Mouse (Mus musculus) neural tube, embryonic 13.5 days (tissue): ENCODE results near the gene Pcnx2. TPM values are rescaled to one million over a fixed set of nuclear protein-coding genes. Genes with fewer than 3 reads are reported as not detected.

ENCODE experiments used
- ATAC-seq: fragments of 200-750 bp; cut with Nextera tagmentation; 2 replicates; pipeline ENCODE4 v1.8.0; 2017; ENCODE audit warnings: low read depth, mild to moderate bottlenecking, moderate TSS enrichment, moderate library complexity
- H3K27ac ChIP-seq: fragments of 300-500 bp; sonication (generic); replicated peaks from 2 replicates; pipeline ENCODE4 v1.5.1; 2015; ENCODE audit warnings: moderate library complexity, mild to moderate bottlenecking, inconsistent platforms
- H3K27me3 ChIP-seq: fragments of 300-500 bp; sonication (generic); 2 replicates; pipeline ENCODE4 v1.6.1; 2015; ENCODE audit warnings: mild to moderate bottlenecking, inconsistent platforms
- H3K36me3 ChIP-seq: fragments of 300-500 bp; sonication (generic); 2 replicates; pipeline ENCODE4 v1.6.1; 2015; ENCODE audit warnings: mild to moderate bottlenecking, inconsistent platforms
- H3K4me1 ChIP-seq: fragments of 300-500 bp; sonication (generic); replicated peaks from 2 replicates; pipeline ENCODE4 v1.6.1; 2015; ENCODE audit warnings: inconsistent platforms
- H3K4me2 ChIP-seq: fragments of 300-500 bp; sonication (generic); 2 replicates; pipeline ENCODE4 v1.6.1; 2015; ENCODE audit warnings: inconsistent platforms, mild to moderate bottlenecking, moderate library complexity
- H3K4me3 ChIP-seq: fragments of 300-500 bp; sonication (generic); 2 replicates; pipeline ENCODE4 v1.5.1; 2015; ENCODE audit warnings: mild to moderate bottlenecking, inconsistent platforms
- H3K9ac ChIP-seq: fragments of 300-500 bp; sonication (generic); 2 replicates; pipeline ENCODE4 v1.6.1; 2015; ENCODE audit warnings: moderate library complexity, mild to moderate bottlenecking, inconsistent platforms
- H3K9me3 ChIP-seq: fragments of 300-500 bp; sonication (generic); 2 replicates; pipeline ENCODE4 v1.6.1; 2016; ENCODE audit warnings: inconsistent platforms
- WGBS: fragments of 180-500 bp; shearing (Covaris S2); methylation state at CpG from one replicate; pipeline ENCODE4 v1.1.7; 2015; 5-methylcytosine and 5-hydroxymethylcytosine counted together
- polyA plus RNA-seq: library from polyadenylated mRNA; unstranded; fragments of >200 nt; fragmentation: Nextera tagmentation; extraction: Ambion mirVana; gene quantifications from 2 replicates; pipeline ENCODE4 v1.2.1, GENCODE M21; 2015

The Pcnx2 gene
- 2.8 and 3.7 TPM in 2 replicates for polyA plus RNA-seq

GRCm38 (mm10) chr8:125897868-125898788 lies at the start of gene Pcnx2:
Gene Pcnx2 (minus strand): TSS chr8:125898317.
- Histone ChIP-seq H3K36me3 (no peaks in the 10 kb centered on the region), H3K4me3 (peak within 1 kb of the TSS; percentile 63), H3K9me3 (no peaks in the 10 kb centered on the region), H3K9ac (peak within 1 kb of the TSS; percentile 84), H3K4me2 (peak within 1 kb of the TSS; percentile 70), H3K27ac (peak within 1 kb of the TSS; percentile 52), H3K4me1 (peaks cover 22% of the 10 kb centered on the region), H3K27me3 (peaks cover 26% of the 10 kb centered on the region)
- ATAC-seq: peak; percentile 89
- WGBS: 6% methylated on average over 44 of the region's 44 CpGs

GRCm38 (mm10) chr8:125944511-125944910 lies 46.4 kb upstream of the Pcnx2 start:
- Histone ChIP-seq H3K27me3 (no peaks in the 10 kb centered on the region; the same call in 1 of the 2 replicates), H3K27ac (no peak overlapping the region), H3K9ac (no peak overlapping the region), H3K36me3 (no peaks in the 10 kb centered on the region), H3K4me1 (no peaks in the 10 kb centered on the region), H3K4me3 (no peak overlapping the region), H3K9me3 (no peaks in the 10 kb centered on the region), H3K4me2 (no peak overlapping the region)
- ATAC-seq: no peak
- WGBS: 91% methylated on average over 4 of the region's 4 CpGs

GRCm38 (mm10) chr8:125935649-125936048 lies 37.5 kb upstream of the Pcnx2 start:
- no peak for ATAC-seq
- H3K9ac ChIP-seq: no peak overlapping the region
- H3K27ac ChIP-seq: no peak overlapping the region
- no peaks in the 10 kb centered on the region for H3K36me3 ChIP-seq
- H3K4me1 ChIP-seq: no peaks in the 10 kb centered on the region
- no peak overlapping the region for H3K4me3 ChIP-seq
- H3K9me3 ChIP-seq: no peaks in the 10 kb centered on the region
- H3K27me3 ChIP-seq: no peaks in the 10 kb centered on the region
- 50% methylated on average over 9 of the region's 9 CpGs for WGBS
- no peak overlapping the region for H3K4me2 ChIP-seq

- Histone ChIP-seq H3K27ac (no peak overlapping the region), H3K4me3 (no peak overlapping the region), H3K9ac (no peak overlapping the region), H3K27me3 (no peaks in the 10 kb centered on the region), H3K9me3 (no peaks in the 10 kb centered on the region), H3K36me3 (no peaks in the 10 kb centered on the region), H3K4me1 (no peaks in the 10 kb centered on the region), H3K4me2 (no peak overlapping the region)
- ATAC-seq: no peak
- WGBS: 86% methylated on average over 6 of the region's 6 CpGs
Observed at GRCm38 (mm10) chr8:125931822-125932221, 33.7 kb upstream of the Pcnx2 start.

GRCm38 (mm10) chr8:125930276-125931046 lies 32.3 kb upstream of the Pcnx2 start:
- ATAC-seq: no peak
- Histone ChIP-seq H3K4me2 (no peak overlapping the region), H3K36me3 (no peaks in the 10 kb centered on the region), H3K4me3 (no peak overlapping the region), H3K9ac (no peak overlapping the region), H3K27ac (no peak overlapping the region), H3K27me3 (no peaks in the 10 kb centered on the region), H3K4me1 (no peaks in the 10 kb centered on the region), H3K9me3 (no peaks in the 10 kb centered on the region)
- WGBS: 86% methylated on average over 11 of the region's 11 CpGs

- no peak overlapping the region for H3K4me2 ChIP-seq
- 85% methylated on average over 4 of the region's 4 CpGs for WGBS
Observed at GRCm38 (mm10) chr8:125926636-125927035, 28.5 kb upstream of the Pcnx2 start.

GRCm38 (mm10) chr8:125922333-125922732 lies 24.2 kb upstream of the Pcnx2 start:
- 68% methylated on average over 3 of the region's 3 CpGs for WGBS
- H3K4me2 ChIP-seq: no peak overlapping the region
- no peak overlapping the region for H3K4me3 ChIP-seq
- ATAC-seq: no peak
- H3K36me3 ChIP-seq: no peaks in the 10 kb centered on the region
- no peak overlapping the region for H3K9ac ChIP-seq
- H3K4me1 ChIP-seq: no peaks in the 10 kb centered on the region
- no peaks in the 10 kb centered on the region for H3K9me3 ChIP-seq
- no peak overlapping the region for H3K27ac ChIP-seq
- 0 out of 2 replicates have a peak, but pooled peaks cover 7% of the 10 kb centered on the region for H3K27me3 ChIP-seq

More at GRCm38 (mm10) chr8:125926636-125927035, 28.5 kb upstream of the Pcnx2 start:
- Histone ChIP-seq H3K9ac (no peak overlapping the region), H3K4me1 (no peaks in the 10 kb centered on the region), H3K4me3 (no peak overlapping the region), H3K27me3 (no peaks in the 10 kb centered on the region), H3K27ac (no peak overlapping the region), H3K36me3 (no peaks in the 10 kb centered on the region), H3K9me3 (no peaks in the 10 kb centered on the region)
- ATAC-seq: no peak

GRCm38 (mm10) chr8:125920761-125921160 lies 22.6 kb upstream of the Pcnx2 start:
- H3K36me3 ChIP-seq: no peaks in the 10 kb centered on the region
- 77% methylated on average over 9 of the region's 9 CpGs for WGBS

GRCm38 (mm10) chr8:125920281-125920680 lies 22.2 kb upstream of the Pcnx2 start:
- Histone ChIP-seq H3K36me3 (no peaks in the 10 kb centered on the region), H3K27me3 (peaks cover 13% of the 10 kb centered on the region; the same call in 1 of the 2 replicates), H3K4me1 (no peaks in the 10 kb centered on the region), H3K27ac (no peak overlapping the region), H3K9me3 (no peaks in the 10 kb centered on the region), H3K4me3 (no peak overlapping the region), H3K4me2 (no peak overlapping the region), H3K9ac (no peak overlapping the region)
- 67% methylated on average over 10 of the region's 10 CpGs for WGBS
- ATAC-seq: 0 out of 2 replicates have a peak, but pooled peaks have one; percentile 36

More at GRCm38 (mm10) chr8:125920761-125921160, 22.6 kb upstream of the Pcnx2 start:
- H3K27ac ChIP-seq: no peak overlapping the region
- no peak for ATAC-seq
- H3K27me3 ChIP-seq: peaks cover 13% of the 10 kb centered on the region; the same call in 1 of the 2 replicates
- no peak overlapping the region for H3K4me3 ChIP-seq
- no peak overlapping the region for H3K4me2 ChIP-seq
- H3K9ac ChIP-seq: no peak overlapping the region
- no peaks in the 10 kb centered on the region for H3K9me3 ChIP-seq
- H3K4me1 ChIP-seq: no peaks in the 10 kb centered on the region

GRCm38 (mm10) chr8:125919560-125919959 lies 21.4 kb upstream of the Pcnx2 start:
- Histone ChIP-seq H3K4me3 (no peak overlapping the region), H3K4me2 (no peak overlapping the region), H3K36me3 (no peaks in the 10 kb centered on the region), H3K9ac (no peak overlapping the region), H3K4me1 (no peaks in the 10 kb centered on the region), H3K9me3 (no peaks in the 10 kb centered on the region), H3K27ac (no peak overlapping the region), H3K27me3 (peaks cover 17% of the 10 kb centered on the region; the same call in 1 of the 2 replicates)
- 18% methylated on average over 8 of the region's 8 CpGs for WGBS
- ATAC-seq: no peak

GRCm38 (mm10) chr8:125918719-125919118 lies 20.6 kb upstream of the Pcnx2 start:
- H3K4me3 ChIP-seq: no peak overlapping the region
- H3K9me3 ChIP-seq: no peaks in the 10 kb centered on the region
- no peaks in the 10 kb centered on the region for H3K36me3 ChIP-seq
- WGBS: 65% methylated on average over 2 of the region's 2 CpGs
- H3K27me3 ChIP-seq: peaks cover 23% of the 10 kb centered on the region
- no peak overlapping the region for H3K4me2 ChIP-seq
- H3K27ac ChIP-seq: no peak overlapping the region
- no peaks in the 10 kb centered on the region for H3K4me1 ChIP-seq
- ATAC-seq: no peak
- no peak overlapping the region for H3K9ac ChIP-seq

GRCm38 (mm10) chr8:125917013-125917412 lies 18.9 kb upstream of the Pcnx2 start:
- Histone ChIP-seq H3K36me3 (no peaks in the 10 kb centered on the region), H3K9ac (no peak overlapping the region), H3K4me2 (no peak overlapping the region), H3K27me3 (peaks cover 40% of the 10 kb centered on the region), H3K4me3 (no peak overlapping the region), H3K9me3 (no peaks in the 10 kb centered on the region), H3K27ac (no peak overlapping the region), H3K4me1 (no peaks in the 10 kb centered on the region)
- no peak for ATAC-seq
- WGBS: 41% methylated on average over 10 of the region's 10 CpGs
